Mouse (Mus musculus) liver, adult 2 months (tissue): ENCODE data around the gene Snx20. TPM values are rescaled to one million over a fixed set of nuclear protein-coding genes. Genes with fewer than 3 reads are reported as not detected.
"Not testable (repeated sequence)": the region's sequence is repeated elsewhere in the genome, so short reads cannot be mapped to it uniquely, and the experiment has no call there.

ENCODE experiments used
- DNase-seq: peaks from one replicate; pipeline ENCODE4 v3.0.0-alpha.2; 2011; ENCODE audit warnings: low read depth, low spot score; ENCODE audit errors: extremely low read depth
- H3K27ac ChIP-seq: fragments of 200-500 bp; replicated peaks from 2 replicates; pipeline ENCODE4 v1.5.1; 2012; ENCODE audit warnings: low read depth, mild to moderate bottlenecking, control low read depth, inconsistent platforms, low read length; ENCODE audit not compliant: insufficient read depth
- H3K27me3 ChIP-seq: fragments of 200-500 bp; 2 replicates; pipeline ENCODE4 v1.6.1; 2012; ENCODE audit warnings: mild to moderate bottlenecking, moderate library complexity, low read length, inconsistent platforms; ENCODE audit not compliant: control insufficient read depth, insufficient read depth
- H3K36me3 ChIP-seq: fragments of 200-500 bp; 2 replicates; pipeline ENCODE4 v1.6.1; 2012; ENCODE audit warnings: low read length, inconsistent platforms; ENCODE audit not compliant: control insufficient read depth, insufficient read depth
- H3K4me1 ChIP-seq: fragments of 200-500 bp; 2 replicates; pipeline ENCODE4 v1.6.1; 2011; ENCODE audit warnings: low read length; ENCODE audit not compliant: control insufficient read depth, insufficient read depth
- H3K4me3 ChIP-seq: fragments of 200-500 bp; 2 replicates; pipeline ENCODE4 v1.5.1; 2011; ENCODE audit warnings: low read depth, mild to moderate bottlenecking, control low read depth, low read length, moderate library complexity; ENCODE audit not compliant: insufficient read depth
- H3K79me2 ChIP-seq: fragments of 200-500 bp; 2 replicates; pipeline ENCODE4 v1.6.1; 2012; ENCODE audit warnings: inconsistent platforms, mild to moderate bottlenecking, low read length, moderate library complexity; ENCODE audit not compliant: control insufficient read depth, insufficient read depth
- H3K9ac ChIP-seq: fragments of 200-500 bp; 2 replicates; pipeline ENCODE4 v1.6.1; 2012; ENCODE audit warnings: low read depth, mild to moderate bottlenecking, control low read depth, inconsistent platforms, low read length
- CTCF ChIP-seq: fragments of 200-500 bp; IDR thresholded peaks from 2 replicates; pipeline ENCODE4 v1.5.1; 2011; ENCODE audit warnings: low read depth, low read length, control low read depth
- POLR2A ChIP-seq: fragments of 200-500 bp; IDR thresholded peaks from 2 replicates; pipeline ENCODE4 v1.6.1; 2011; ENCODE audit warnings: low read length, control low read depth; ENCODE audit not compliant: insufficient read depth; ENCODE audit errors: extremely low read depth
- WGBS: fragments of 180-500 bp; shearing (Covaris S2); methylation state at CpG from one replicate; pipeline ENCODE4 v1.1.7; 2018; 5-methylcytosine and 5-hydroxymethylcytosine counted together
- polyA plus RNA-seq: library from polyadenylated mRNA; depleted of rRNA; stranded (reverse); fragments of >200 nt; gene quantifications from 2 replicates; pipeline ENCODE4 v1.2.3, GENCODE M21; 2012
- total RNA-seq: library from RNA; depleted of rRNA; stranded (reverse); fragments of >200 nt; gene quantifications from 2 replicates; pipeline ENCODE4 v1.2.3, GENCODE M21; 2014

Gene Snx20
- total and polyA plus RNA-seq, 2 experiments: 0.92 to 1.2 TPM

GRCm38 (mm10) chr8:88666435-88666834 is 30.5 kb upstream of the Snx20 start:
- no peak overlapping the region for H3K9ac ChIP-seq
- H3K4me3 ChIP-seq: no peak overlapping the region
- no peaks in the 10 kb centered on the region for H3K79me2 ChIP-seq
- no peaks in the 10 kb centered on the region for H3K27me3 ChIP-seq
- peak; percentile 39 for DNase-seq
- no peaks in the 10 kb centered on the region for H3K36me3 ChIP-seq
- H3K27ac ChIP-seq: no peak overlapping the region
- TF ChIP-seq CTCF (no peak), POLR2A (no peak)
- no peaks in the 10 kb centered on the region; the same call in 1 of the 2 replicates for H3K4me1 ChIP-seq
- 57% methylated on average over 1 of the region's 1 CpGs for WGBS

- no peak for DNase-seq
- no peak overlapping the region for H3K9ac ChIP-seq
- no peaks in the 10 kb centered on the region; the same call in 1 of the 2 replicates for H3K4me1 ChIP-seq
- no peak overlapping the region for H3K27ac ChIP-seq
- H3K79me2 ChIP-seq: no peaks in the 10 kb centered on the region
- no peak for TF ChIP-seq CTCF
- no peak for TF ChIP-seq POLR2A
- H3K4me3 ChIP-seq: no peak overlapping the region
- WGBS: 89% methylated on average over 19 of the region's 19 CpGs
- no peaks in the 10 kb centered on the region for H3K36me3 ChIP-seq
- H3K27me3 ChIP-seq: no peaks in the 10 kb centered on the region
Observed at GRCm38 (mm10) chr8:88664947-88665346, 29.0 kb upstream of the Snx20 start.

- H3K27me3 ChIP-seq: no peaks in the 10 kb centered on the region
- no peak for TF ChIP-seq CTCF
- no peak for TF ChIP-seq POLR2A
- H3K36me3 ChIP-seq: no peaks in the 10 kb centered on the region
- WGBS: 82% methylated on average over 16 of the region's 16 CpGs
- no peaks in the 10 kb centered on the region; the same call in 1 of the 2 replicates for H3K4me1 ChIP-seq
- H3K27ac ChIP-seq: no peak overlapping the region
- no peak overlapping the region for H3K9ac ChIP-seq
- no peak for DNase-seq
- H3K79me2 ChIP-seq: no peaks in the 10 kb centered on the region
- H3K4me3 ChIP-seq: no peak overlapping the region
Observed at GRCm38 (mm10) chr8:88664121-88664520, 28.2 kb upstream of the Snx20 start.

GRCm38 (mm10) chr8:88662401-88662821 is 26.5 kb upstream of the Snx20 start:
- 75% methylated on average over 6 of the region's 6 CpGs for WGBS
- Histone ChIP-seq H3K27ac (no peak overlapping the region), H3K36me3 (no peaks in the 10 kb centered on the region), H3K4me1 (no peaks in the 10 kb centered on the region; the same call in 1 of the 2 replicates), H3K4me3 (no peak overlapping the region), H3K9ac (no peak overlapping the region), H3K79me2 (no peaks in the 10 kb centered on the region), H3K27me3 (no peaks in the 10 kb centered on the region)
- no peak for TF ChIP-seq POLR2A
- peak; percentile 39 for DNase-seq

GRCm38 (mm10) chr8:88659873-88660272 is 23.9 kb upstream of the Snx20 start:
- 50% methylated on average over 3 of the region's 3 CpGs for WGBS
- DNase-seq: no peak
- Histone ChIP-seq H3K27me3 (no peaks in the 10 kb centered on the region), H3K27ac (no peak overlapping the region), H3K79me2 (no peaks in the 10 kb centered on the region), H3K4me1 (no peaks in the 10 kb centered on the region), H3K36me3 (no peaks in the 10 kb centered on the region), H3K9ac (no peak overlapping the region), H3K4me3 (no peak overlapping the region)
- TF ChIP-seq CTCF (no peak), POLR2A (no peak)

GRCm38 (mm10) chr8:88655334-88655733 is 19.4 kb upstream of the Snx20 start:
- Histone ChIP-seq H3K27ac (no peak overlapping the region), H3K9ac (no peak overlapping the region), H3K36me3 (no peaks in the 10 kb centered on the region), H3K27me3 (no peaks in the 10 kb centered on the region), H3K4me1 (0 out of 2 replicates have a peak, but pooled peaks cover under 1% of the 10 kb centered on the region), H3K4me3 (no peak overlapping the region), H3K79me2 (no peaks in the 10 kb centered on the region)
- DNase-seq: no peak
- no peak for TF ChIP-seq CTCF
- no peak for TF ChIP-seq POLR2A

- WGBS: 64% methylated on average over 4 of the region's 4 CpGs
- DNase-seq, H3K27me3 ChIP-seq, H3K27ac ChIP-seq, H3K79me2 ChIP-seq, H3K36me3 ChIP-seq, H3K4me1 ChIP-seq, H3K4me3 ChIP-seq, H3K9ac ChIP-seq: not testable (repeated sequence)
Observed at GRCm38 (mm10) chr8:88651122-88651521, 15.2 kb upstream of the Snx20 start.
